Mouse (Mus musculus): ENCODE measurements around the gene Sstr2. TPM values are rescaled to one million over a fixed set of nuclear protein-coding genes. Genes with fewer than 3 reads are reported as not detected.

The Sstr2 gene
- polyA plus RNA-seq (2016; fragmentation: Nextera tagmentation; extraction: Ambion mirVana) = 0.19 and 0.42 TPM in 2 replicates

GRCm38 (mm10) chr11:113618672-113619419, at the start of gene Sstr2:
TSS of gene Sstr2 (plus strand) at chr11:113619342.
- peak within 1 kb of the TSS; percentile 53 for H3K4me3 ChIP-seq
- no peak within 1 kb of the TSS for H3K27ac ChIP-seq (ENCODE audit: poor library complexity, severe bottlenecking)
- peak within 1 kb of the TSS; percentile 98 for H3K4me2 ChIP-seq
- H3K27me3 ChIP-seq (replicated peaks) = peaks cover 52% of the 10 kb centered on the region
- H3K9me3 ChIP-seq (replicated peaks) = no peaks in the 10 kb centered on the region
- H3K4me1 ChIP-seq (replicated peaks) = peaks cover 26% of the 10 kb centered on the region
- peak within 1 kb of the TSS; percentile 73 for H3K9ac ChIP-seq
- under 1% methylated on average over 54 of the region's 54 CpGs for WGBS
- peak; percentile 56 for ATAC-seq (ENCODE audit: insufficient number of reproducible peaks, low FRiP score)
- no peaks in the 10 kb centered on the region for H3K36me3 ChIP-seq

- Histone ChIP-seq H3K36me3 (no peaks in the 10 kb centered on the region), H3K9ac (no peak overlapping the region), H3K9me3 (replicated peaks) (no peaks in the 10 kb centered on the region), H3K27ac (ENCODE audit: poor library complexity, severe bottlenecking) (no peak overlapping the region), H3K4me2 (no peak overlapping the region), H3K4me1 (replicated peaks) (peaks cover 11% of the 10 kb centered on the region), H3K4me3 (no peak overlapping the region), H3K27me3 (replicated peaks) (no peaks in the 10 kb centered on the region)
- no peak for ATAC-seq (ENCODE audit: insufficient number of reproducible peaks, low FRiP score)
Observed at GRCm38 (mm10) chr11:113571616-113572015, 47.5 kb upstream of the Sstr2 start.

- H3K4me3 ChIP-seq = no peak overlapping the region
- H3K27me3 ChIP-seq (replicated peaks) = no peaks in the 10 kb centered on the region
- WGBS = 64% methylated on average over 6 of the region's 6 CpGs
- ATAC-seq (ENCODE audit: insufficient number of reproducible peaks, low FRiP score) = 0 out of 2 replicates have a peak, but pooled peaks have one; percentile 55
- no peak overlapping the region for H3K27ac ChIP-seq (ENCODE audit: poor library complexity, severe bottlenecking)
- H3K4me1 ChIP-seq (replicated peaks) = peaks cover 11% of the 10 kb centered on the region
- no peaks in the 10 kb centered on the region for H3K9me3 ChIP-seq (replicated peaks)
- no peak overlapping the region for H3K9ac ChIP-seq
- H3K36me3 ChIP-seq = no peaks in the 10 kb centered on the region
- no peak overlapping the region for H3K4me2 ChIP-seq
Observed at GRCm38 (mm10) chr11:113572641-113573040, 46.5 kb upstream of the Sstr2 start.

- H3K36me3 ChIP-seq = no peaks in the 10 kb centered on the region
- no peak for ATAC-seq (ENCODE audit: insufficient number of reproducible peaks, low FRiP score)
- H3K27ac ChIP-seq (ENCODE audit: poor library complexity, severe bottlenecking) = no peak overlapping the region
- H3K9ac ChIP-seq = no peak overlapping the region
- H3K4me2 ChIP-seq = no peak overlapping the region
- no peaks in the 10 kb centered on the region for H3K27me3 ChIP-seq (replicated peaks)
- 75% methylated on average over 4 of the region's 4 CpGs for WGBS
- no peak overlapping the region for H3K4me3 ChIP-seq
- peaks cover 11% of the 10 kb centered on the region for H3K4me1 ChIP-seq (replicated peaks)
- H3K9me3 ChIP-seq (replicated peaks) = no peaks in the 10 kb centered on the region
Observed at GRCm38 (mm10) chr11:113577221-113577620, 41.9 kb upstream of the Sstr2 start.

- Histone ChIP-seq H3K27ac (ENCODE audit: poor library complexity, severe bottlenecking) (no peak overlapping the region), H3K9me3 (replicated peaks) (no peaks in the 10 kb centered on the region), H3K4me1 (replicated peaks) (0 out of 2 replicates have a peak, but pooled peaks cover 2% of the 10 kb centered on the region), H3K9ac (no peak overlapping the region), H3K36me3 (no peaks in the 10 kb centered on the region), H3K27me3 (replicated peaks) (no peaks in the 10 kb centered on the region), H3K4me2 (no peak overlapping the region), H3K4me3 (no peak overlapping the region)
- WGBS = 49% methylated on average over 11 of the region's 11 CpGs
- no peak for ATAC-seq (ENCODE audit: insufficient number of reproducible peaks, low FRiP score)
Observed at GRCm38 (mm10) chr11:113583879-113584661, 35.1 kb upstream of the Sstr2 start.

- H3K9me3 ChIP-seq (replicated peaks) = no peaks in the 10 kb centered on the region
- 0 out of 2 replicates have a peak, but pooled peaks cover 2% of the 10 kb centered on the region for H3K4me1 ChIP-seq (replicated peaks)
- no peak overlapping the region for H3K4me2 ChIP-seq
- no peak overlapping the region for H3K9ac ChIP-seq
- H3K27me3 ChIP-seq (replicated peaks) = no peaks in the 10 kb centered on the region
- WGBS = 76% methylated on average over 6 of the region's 6 CpGs
- H3K4me3 ChIP-seq = no peak overlapping the region
- no peaks in the 10 kb centered on the region for H3K36me3 ChIP-seq
- H3K27ac ChIP-seq (ENCODE audit: poor library complexity, severe bottlenecking) = no peak overlapping the region
- no peak for ATAC-seq (ENCODE audit: insufficient number of reproducible peaks, low FRiP score)
Observed at GRCm38 (mm10) chr11:113586423-113586822, 32.7 kb upstream of the Sstr2 start.

- Histone ChIP-seq H3K9ac (no peak overlapping the region), H3K27ac (ENCODE audit: poor library complexity, severe bottlenecking) (no peak overlapping the region), H3K9me3 (replicated peaks) (no peaks in the 10 kb centered on the region), H3K27me3 (replicated peaks) (no peaks in the 10 kb centered on the region), H3K36me3 (no peaks in the 10 kb centered on the region), H3K4me1 (replicated peaks) (0 out of 2 replicates have a peak, but pooled peaks cover under 1% of the 10 kb centered on the region), H3K4me2 (no peak overlapping the region), H3K4me3 (no peak overlapping the region)
- 59% methylated on average over 3 of the region's 3 CpGs for WGBS
- ATAC-seq (ENCODE audit: insufficient number of reproducible peaks, low FRiP score) = no peak
Observed at GRCm38 (mm10) chr11:113588936-113589335, 30.2 kb upstream of the Sstr2 start.

GRCm38 (mm10) chr11:113595144-113595543, 24.0 kb upstream of the Sstr2 start:
- Histone ChIP-seq H3K9ac (no peak overlapping the region), H3K36me3 (no peaks in the 10 kb centered on the region), H3K4me1 (replicated peaks) (no peaks in the 10 kb centered on the region), H3K27me3 (replicated peaks) (no peaks in the 10 kb centered on the region), H3K9me3 (replicated peaks) (no peaks in the 10 kb centered on the region), H3K4me2 (no peak overlapping the region), H3K4me3 (no peak overlapping the region), H3K27ac (ENCODE audit: poor library complexity, severe bottlenecking) (no peak overlapping the region)
- 78% methylated on average over 5 of the region's 5 CpGs for WGBS
- ATAC-seq (ENCODE audit: insufficient number of reproducible peaks, low FRiP score) = no peak

- Histone ChIP-seq H3K9me3 (replicated peaks) (no peaks in the 10 kb centered on the region), H3K36me3 (no peaks in the 10 kb centered on the region), H3K4me2 (no peak overlapping the region), H3K4me3 (no peak overlapping the region), H3K9ac (no peak overlapping the region), H3K27ac (ENCODE audit: poor library complexity, severe bottlenecking) (no peak overlapping the region), H3K4me1 (replicated peaks) (no peaks in the 10 kb centered on the region), H3K27me3 (replicated peaks) (no peaks in the 10 kb centered on the region)
- 84% methylated on average over 3 of the region's 3 CpGs for WGBS
- no peak for ATAC-seq (ENCODE audit: insufficient number of reproducible peaks, low FRiP score)
Observed at GRCm38 (mm10) chr11:113597632-113598031, 21.5 kb upstream of the Sstr2 start.

- Histone ChIP-seq H3K9me3 (replicated peaks) (0 out of 2 replicates have a peak, but pooled peaks cover 8% of the 10 kb centered on the region), H3K4me3 (no peak overlapping the region), H3K36me3 (no peaks in the 10 kb centered on the region), H3K27ac (ENCODE audit: poor library complexity, severe bottlenecking) (no peak overlapping the region), H3K27me3 (replicated peaks) (no peaks in the 10 kb centered on the region), H3K4me2 (no peak overlapping the region), H3K4me1 (replicated peaks) (no peaks in the 10 kb centered on the region), H3K9ac (no peak overlapping the region)
- no peak for ATAC-seq (ENCODE audit: insufficient number of reproducible peaks, low FRiP score)
- WGBS = 74% methylated on average over 18 of the region's 18 CpGs
Observed at GRCm38 (mm10) chr11:113600526-113601245, 18.5 kb upstream of the Sstr2 start.

All from heart, embryonic 12.5 days (tissue).